Mouse (Mus musculus): ENCODE results near the gene Themis. TPM values are rescaled to one million over a fixed set of nuclear protein-coding genes. Genes with fewer than 3 reads are reported as not detected.

Gene Themis
- polyA plus RNA-seq, 1 experiment = 288 TPM

GRCm38 (mm10) chr10:28746426-28746825 is 78.3 kb downstream of the Themis start:
- no peak overlapping the region for H3K4me3 ChIP-seq (ENCODE audit: insufficient read depth, low read depth, low read length)
- TF ChIP-seq POLR2A (IDR thresholded peaks at IDR 0.05; ENCODE audit: insufficient read depth, low read depth, low read length) = no peak
- no peak for TF ChIP-seq CTCF (IDR thresholded peaks at IDR 0.05; ENCODE audit: insufficient read depth, low read depth, low read length)
- no peak overlapping the region for H3K27ac ChIP-seq (ENCODE audit: insufficient read depth, low read depth, low read length)
- no peaks in the 10 kb centered on the region for H3K4me1 ChIP-seq (ENCODE audit: control insufficient read depth, insufficient read depth, low read length)

DNA sequence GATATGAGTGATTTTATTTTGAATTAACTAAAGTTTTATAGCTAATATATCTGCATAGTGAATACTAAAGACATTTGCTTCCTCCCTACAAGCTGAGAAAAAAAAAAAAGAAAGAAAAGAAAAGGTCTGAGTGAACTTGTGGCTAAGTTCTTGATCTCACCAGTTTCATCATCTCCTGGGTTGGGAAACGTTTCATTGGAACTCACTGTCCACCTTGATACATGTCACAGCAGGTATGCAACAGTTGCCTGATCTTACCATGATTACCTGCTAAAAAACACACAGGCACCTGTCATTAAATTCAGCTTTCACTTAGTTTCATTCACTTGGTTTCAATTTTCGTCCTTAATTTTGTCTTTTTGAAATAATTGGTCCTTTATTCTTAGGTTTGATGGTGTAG is 85.2 kb downstream of the Themis start:
- TF ChIP-seq CTCF (IDR thresholded peaks at IDR 0.05; ENCODE audit: insufficient read depth, low read depth, low read length) (no peak), POLR2A (IDR thresholded peaks at IDR 0.05; ENCODE audit: insufficient read depth, low read depth, low read length) (no peak)
- H3K4me1 ChIP-seq (ENCODE audit: control insufficient read depth, insufficient read depth, low read length) = no peaks in the 10 kb centered on the region
- H3K4me3 ChIP-seq (ENCODE audit: insufficient read depth, low read depth, low read length) = no peak overlapping the region
- WGBS = 74% methylated on average over 2 of the region's 2 CpGs
- no peak overlapping the region for H3K27ac ChIP-seq (ENCODE audit: insufficient read depth, low read depth, low read length)

DNA sequence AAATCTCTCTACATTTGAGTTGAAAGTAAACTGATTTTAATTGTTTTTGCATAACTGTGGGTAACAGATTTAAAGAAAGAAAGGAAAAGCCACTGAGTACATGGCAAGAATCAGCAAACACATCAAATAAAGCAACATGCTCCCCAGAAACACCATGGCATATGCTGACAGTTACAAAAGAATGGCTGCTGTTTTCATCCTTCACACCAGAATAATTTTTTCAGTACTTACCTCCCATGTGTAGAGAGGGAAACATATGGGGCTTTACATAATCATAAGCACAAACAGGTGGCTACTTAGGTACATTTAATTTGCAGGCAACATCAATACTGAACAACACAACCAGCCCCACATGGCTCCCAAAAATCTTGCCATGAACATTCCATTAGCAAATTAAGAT is 86.8 kb downstream of the Themis start:
- Histone ChIP-seq H3K4me1 (ENCODE audit: control insufficient read depth, insufficient read depth, low read length) (no peaks in the 10 kb centered on the region), H3K4me3 (ENCODE audit: insufficient read depth, low read depth, low read length) (no peak overlapping the region), H3K27ac (ENCODE audit: insufficient read depth, low read depth, low read length) (no peak overlapping the region)
- TF ChIP-seq CTCF (IDR thresholded peaks at IDR 0.05; ENCODE audit: insufficient read depth, low read depth, low read length) (no peak), POLR2A (IDR thresholded peaks at IDR 0.05; ENCODE audit: insufficient read depth, low read depth, low read length) (no peak)

DNA sequence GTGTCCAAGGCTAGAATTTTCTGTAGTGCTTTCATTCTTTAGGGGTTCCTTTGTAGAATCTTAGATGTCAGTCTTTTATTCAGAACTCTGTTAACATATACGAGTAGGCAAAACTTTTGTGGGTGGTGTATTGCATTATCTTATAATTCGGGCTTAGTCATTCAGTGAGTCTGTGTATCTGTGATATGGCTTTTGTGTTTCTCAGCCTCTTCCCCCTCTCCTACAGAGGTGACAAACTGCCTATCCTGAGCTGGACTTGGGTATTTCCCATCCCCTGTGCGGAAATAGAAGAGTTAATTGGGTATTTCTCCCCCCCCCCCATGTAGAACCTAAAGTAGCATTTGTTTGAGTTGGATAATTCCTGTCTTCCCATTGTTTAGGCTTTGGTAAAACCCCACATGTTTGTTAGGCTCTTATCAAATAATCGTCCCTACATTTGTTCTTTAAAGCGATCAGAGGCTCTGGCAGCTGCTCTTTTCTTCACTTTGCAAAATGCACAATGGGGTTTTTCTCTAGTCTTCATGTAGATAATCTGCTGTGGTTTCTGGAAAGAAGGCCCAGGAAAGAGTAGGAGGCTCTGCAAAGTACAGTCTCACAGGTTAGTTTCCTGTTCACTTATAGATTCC is 108.7 kb downstream of the Themis start:
- Histone ChIP-seq H3K4me3 (ENCODE audit: insufficient read depth, low read depth, low read length) (no peak overlapping the region), H3K4me1 (ENCODE audit: control insufficient read depth, insufficient read depth, low read length) (no peaks in the 10 kb centered on the region), H3K27ac (ENCODE audit: insufficient read depth, low read depth, low read length) (no peak overlapping the region)
- no peak for TF ChIP-seq CTCF (IDR thresholded peaks at IDR 0.05; ENCODE audit: insufficient read depth, low read depth, low read length)
- TF ChIP-seq POLR2A (IDR thresholded peaks at IDR 0.05; ENCODE audit: insufficient read depth, low read depth, low read length) = no peak
- 62% methylated on average over 5 of the region's 5 CpGs for WGBS

DNA sequence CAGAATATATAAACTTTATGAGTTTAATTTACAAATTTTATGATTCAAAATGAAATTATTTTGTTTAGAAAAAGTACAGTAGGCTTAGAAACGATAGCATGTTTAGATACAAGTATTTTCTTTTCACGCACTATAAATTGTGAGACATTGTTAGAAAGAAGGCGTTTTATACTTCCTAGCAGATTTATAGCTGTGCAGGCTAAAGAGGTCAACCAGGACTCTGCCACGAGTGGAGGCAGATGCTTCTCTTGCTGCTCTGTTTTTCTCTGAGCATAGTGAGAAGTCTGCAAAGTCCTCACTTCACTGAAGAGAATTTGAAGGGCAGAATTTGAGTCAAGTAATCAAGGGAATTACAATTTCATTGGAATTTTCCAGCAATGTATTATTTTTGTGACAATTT is 131.3 kb downstream of the Themis start:
- TF ChIP-seq POLR2A (IDR thresholded peaks at IDR 0.05; ENCODE audit: insufficient read depth, low read depth, low read length) (no peak), CTCF (IDR thresholded peaks at IDR 0.05; ENCODE audit: insufficient read depth, low read depth, low read length) (no peak)

DNA sequence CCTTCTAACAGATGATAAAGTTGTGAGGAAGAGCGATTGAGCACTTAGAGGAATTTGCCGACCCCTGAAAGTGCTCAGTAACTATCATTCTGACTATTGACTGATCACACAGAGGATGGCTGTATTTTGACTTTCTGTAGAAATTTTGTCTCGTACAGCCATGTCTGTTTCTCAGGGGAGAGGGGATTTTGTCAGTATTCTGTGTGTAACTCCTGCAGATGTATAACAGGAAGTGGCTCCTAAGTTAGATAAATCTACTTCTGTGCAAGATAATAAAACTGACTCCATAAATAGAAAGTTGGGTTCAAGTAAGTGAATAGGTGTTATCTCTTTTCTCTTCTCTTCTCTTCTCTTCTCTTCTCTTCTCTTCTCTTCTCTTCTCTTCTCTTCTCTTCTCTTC is 137.0 kb downstream of the Themis start:
- no peaks in the 10 kb centered on the region for H3K4me1 ChIP-seq (ENCODE audit: control insufficient read depth, insufficient read depth, low read length)
- no peak overlapping the region for H3K4me3 ChIP-seq (ENCODE audit: insufficient read depth, low read depth, low read length)
- TF ChIP-seq CTCF (IDR thresholded peaks at IDR 0.05; ENCODE audit: insufficient read depth, low read depth, low read length) (no peak), POLR2A (IDR thresholded peaks at IDR 0.05; ENCODE audit: insufficient read depth, low read depth, low read length) (no peak)
- WGBS = 86% methylated on average over 3 of the region's 3 CpGs
- no peak overlapping the region for H3K27ac ChIP-seq (ENCODE audit: insufficient read depth, low read depth, low read length)

More for the DNA sequence above, 131.3 kb downstream of the Themis start:
- WGBS = 85% methylated on average over 4 of the region's 4 CpGs
- no peak overlapping the region for H3K27ac ChIP-seq (ENCODE audit: insufficient read depth, low read depth, low read length)
- no peaks in the 10 kb centered on the region for H3K4me1 ChIP-seq (ENCODE audit: control insufficient read depth, insufficient read depth, low read length)
- no peak overlapping the region for H3K4me3 ChIP-seq (ENCODE audit: insufficient read depth, low read depth, low read length)

DNA sequence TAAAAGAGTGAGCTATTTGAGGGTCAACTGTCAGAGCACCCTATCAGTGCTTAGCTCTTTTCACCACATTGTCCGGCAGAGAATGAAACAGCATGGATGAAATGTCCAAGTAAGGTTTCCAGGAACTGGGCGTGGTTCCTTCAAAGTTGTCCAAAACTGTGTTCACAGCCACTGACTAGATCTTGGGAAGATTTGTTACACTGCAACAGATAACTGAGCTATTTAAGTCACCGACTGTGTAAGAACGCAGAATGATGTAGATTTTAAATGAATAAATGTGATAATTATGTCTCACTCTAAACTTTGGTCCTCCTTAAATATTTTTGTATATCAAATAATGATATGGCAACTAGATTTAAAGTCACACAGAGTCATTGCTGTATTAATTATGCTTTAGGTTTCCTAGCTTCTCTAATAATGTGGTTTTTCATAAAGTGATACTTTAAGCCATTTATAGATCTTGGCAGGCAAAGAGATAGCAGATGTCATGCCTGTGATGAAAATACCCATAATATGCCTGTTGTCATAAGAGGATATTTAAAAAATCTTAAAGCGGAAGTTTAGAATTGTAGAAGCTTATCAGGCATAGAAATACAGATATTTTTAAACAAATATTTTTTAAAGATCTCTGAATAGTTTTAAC is 143.9 kb downstream of the Themis start:
- no peak overlapping the region for H3K27ac ChIP-seq (ENCODE audit: insufficient read depth, low read depth, low read length)
- TF ChIP-seq POLR2A (IDR thresholded peaks at IDR 0.05; ENCODE audit: insufficient read depth, low read depth, low read length) (no peak), CTCF (IDR thresholded peaks at IDR 0.05; ENCODE audit: insufficient read depth, low read depth, low read length) (no peak)
- 86% methylated on average over 5 of the region's 5 CpGs for WGBS
- H3K4me1 ChIP-seq (ENCODE audit: control insufficient read depth, insufficient read depth, low read length) = no peaks in the 10 kb centered on the region
- no peak overlapping the region for H3K4me3 ChIP-seq (ENCODE audit: insufficient read depth, low read depth, low read length)

GRCm38 (mm10) chr10:28812571-28812936 is 144.4 kb downstream of the Themis start:
- no peak overlapping the region for H3K4me3 ChIP-seq (ENCODE audit: insufficient read depth, low read depth, low read length)
- H3K4me1 ChIP-seq (ENCODE audit: control insufficient read depth, insufficient read depth, low read length) = no peaks in the 10 kb centered on the region
- TF ChIP-seq POLR2A (IDR thresholded peaks at IDR 0.05; ENCODE audit: insufficient read depth, low read depth, low read length) = no peak
- TF ChIP-seq CTCF (IDR thresholded peaks at IDR 0.05; ENCODE audit: insufficient read depth, low read depth, low read length) = no peak
- no peak overlapping the region for H3K27ac ChIP-seq (ENCODE audit: insufficient read depth, low read depth, low read length)

DNA sequence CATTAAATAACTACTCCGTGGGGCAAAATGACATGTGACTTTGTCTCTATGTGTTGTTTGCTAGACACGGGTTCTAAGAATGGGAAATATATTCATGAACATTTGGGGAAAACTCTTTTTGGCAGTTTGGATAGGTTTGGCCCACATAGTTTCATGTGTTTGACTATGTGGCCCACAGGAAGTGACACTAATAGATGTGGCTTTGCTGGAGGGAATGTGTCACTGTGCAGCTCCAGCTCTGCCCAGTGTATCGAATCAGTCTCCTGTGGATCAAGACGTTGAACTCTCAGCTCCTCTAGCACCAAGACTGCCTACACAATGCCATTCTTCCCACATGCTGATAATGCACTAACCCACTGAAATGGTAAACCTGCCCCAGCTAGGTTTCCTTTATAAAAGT is 148.0 kb downstream of the Themis start:
- TF ChIP-seq CTCF (IDR thresholded peaks at IDR 0.05; ENCODE audit: insufficient read depth, low read depth, low read length) (no peak), POLR2A (IDR thresholded peaks at IDR 0.05; ENCODE audit: insufficient read depth, low read depth, low read length) (no peak)
- 74% methylated on average over 4 of the region's 4 CpGs for WGBS
- H3K4me3 ChIP-seq (ENCODE audit: insufficient read depth, low read depth, low read length) = no peak overlapping the region
- no peak overlapping the region for H3K27ac ChIP-seq (ENCODE audit: insufficient read depth, low read depth, low read length)
- no peaks in the 10 kb centered on the region for H3K4me1 ChIP-seq (ENCODE audit: control insufficient read depth, insufficient read depth, low read length)

Data from olfactory bulb, adult 2 months (tissue).